8 mouse cellular contexts compared by ENCODE assay signal in genomic region chr9:62828662-62829086, GRCm38 (mm10). TPM values are rescaled to one million over a fixed set of nuclear protein-coding genes. Genes with fewer than 3 reads are reported as not detected.
DNase-seq lines count a peak whose midpoint lies in the region; ATAC-seq and TF ChIP-seq lines count a peak whose summit lies in the region.

No protein-coding gene starts in this region.

- no peaks in the 10 kb centered on the region for H3K9me3 ChIP-seq in heart, embryonic 11.5 days (replicated peaks; ENCODE audit: control insufficient read depth, low read length)
- H3K9me3 ChIP-seq in kidney, embryonic 16.5 days (ENCODE audit: low read length): no peaks in the 10 kb centered on the region

- peak; percentile 94 for TF ChIP-seq CTCF in liver, adult 2 months (IDR thresholded peaks at IDR 0.05; ENCODE audit: low read depth, low read length)

- H3K4me2 ChIP-seq in heart, embryonic 11.5 days: peak overlapping the region; percentile 65
- peak overlapping the region; percentile 58 for H3K4me2 ChIP-seq in kidney, embryonic 16.5 days (replicated peaks; ENCODE audit: low read depth, low read length)
- peak overlapping the region; percentile 81 for H3K4me2 ChIP-seq in myocyte (ENCODE audit: low read depth)

- H3K79me2 ChIP-seq in liver, adult 2 months (ENCODE audit: control insufficient read depth, insufficient read depth, low read length): no peaks in the 10 kb centered on the region
- H3K79me2 ChIP-seq in myocyte (ENCODE audit: control insufficient read depth, insufficient read depth): no peaks in the 10 kb centered on the region

- peak overlapping the region; percentile 29 for H3K4me3 ChIP-seq in heart, embryonic 11.5 days (ENCODE audit: low read depth, low read length)
- peak overlapping the region; percentile 32 for H3K4me3 ChIP-seq in kidney, embryonic 16.5 days (ENCODE audit: low read length)
- no peak overlapping the region for H3K4me3 ChIP-seq in liver, adult 2 months (ENCODE audit: insufficient read depth, low read depth, low read length)
- no peak overlapping the region for H3K4me3 ChIP-seq in myocyte

- H3K36me3 ChIP-seq in heart, embryonic 11.5 days (ENCODE audit: control insufficient read depth, insufficient read depth, low read length): no peaks in the 10 kb centered on the region
- no peaks in the 10 kb centered on the region for H3K36me3 ChIP-seq in kidney, embryonic 16.5 days (ENCODE audit: insufficient read depth, low read length)
- no peaks in the 10 kb centered on the region for H3K36me3 ChIP-seq in liver, adult 2 months (ENCODE audit: control insufficient read depth, insufficient read depth, low read length)
- no peaks in the 10 kb centered on the region for H3K36me3 ChIP-seq in myocyte (ENCODE audit: control insufficient read depth, insufficient read depth)
- H3K36me3 ChIP-seq in splenic B cell, adult 2 months (ENCODE audit: control insufficient read depth, insufficient read depth, low read length, poor library complexity, severe bottlenecking): no peaks in the 10 kb centered on the region

- peaks cover 11% of the 10 kb centered on the region for H3K4me1 ChIP-seq in heart, embryonic 11.5 days (ENCODE audit: control insufficient read depth, insufficient read depth, low read length)
- H3K4me1 ChIP-seq in kidney, embryonic 16.5 days (ENCODE audit: insufficient read depth, low read length): peaks cover 13% of the 10 kb centered on the region
- H3K4me1 ChIP-seq in liver, adult 2 months (ENCODE audit: control insufficient read depth, insufficient read depth, low read length): 0 out of 2 replicates have a peak, but pooled peaks cover 1% of the 10 kb centered on the region

- no peak for TF ChIP-seq POLR2A in liver, adult 2 months (IDR thresholded peaks at IDR 0.05; ENCODE audit: extremely low read depth, insufficient read depth, low read length)
- peak; percentile 52 for TF ChIP-seq POLR2A in myocyte (IDR thresholded peaks at IDR 0.05; ENCODE audit: insufficient read length, low read depth)

- under 1% methylated on average over 23 of the region's 23 CpGs for WGBS in heart, embryonic 11.5 days (ENCODE audit: insufficient replicate concordance)
- WGBS in kidney, embryonic 16.5 days: under 1% methylated on average over 23 of the region's 23 CpGs
- under 1% methylated on average over 23 of the region's 23 CpGs for WGBS in liver, adult 2 months

- no peak overlapping the region; the same call in 1 of the 2 replicates for H3K9ac ChIP-seq in heart, embryonic 11.5 days (ENCODE audit: low read depth, low read length)
- H3K9ac ChIP-seq in kidney, embryonic 16.5 days (replicated peaks; ENCODE audit: low read length): no peak overlapping the region
- H3K9ac ChIP-seq in liver, adult 2 months (ENCODE audit: low read depth, low read length): no peak overlapping the region

- no peak overlapping the region for H3K27ac ChIP-seq in heart, embryonic 11.5 days (ENCODE audit: low read depth, low read length)
- H3K27ac ChIP-seq in kidney, embryonic 16.5 days (ENCODE audit: low read length): peak overlapping the region; percentile 51; the same call in 1 of the 2 replicates
- no peak overlapping the region for H3K27ac ChIP-seq in liver, adult 2 months (replicated peaks; ENCODE audit: insufficient read depth, low read depth, low read length)

- ATAC-seq in erythroblast, adult 5-6 weeks (replicated peaks; ENCODE audit: low FRiP score, poor library complexity, severe bottlenecking): peak; percentile 99
- ATAC-seq in heart, embryonic 11.5 days (replicated peaks; ENCODE audit: insufficient number of reproducible peaks, low FRiP score, low TSS enrichment): peak; percentile 90
- peak; percentile 98 for ATAC-seq in kidney, embryonic 16.5 days (ENCODE audit: low FRiP score, low TSS enrichment)

- peak; percentile 92 for DNase-seq in B cell, adult 2 months
- DNase-seq in brain, adult 2 months (ENCODE audit: low read depth, low spot score): peak; percentile 99
- peak; percentile 93 for DNase-seq in liver, adult 2 months (ENCODE audit: extremely low read depth, low read depth, low spot score)
- DNase-seq in splenic B cell, adult 2 months (ENCODE audit: low read depth, low spot score): peak; percentile 95

- no peaks in the 10 kb centered on the region for H3K27me3 ChIP-seq in heart, embryonic 11.5 days (ENCODE audit: control insufficient read depth, insufficient read depth, low read length)
- no peaks in the 10 kb centered on the region for H3K27me3 ChIP-seq in kidney, embryonic 16.5 days (ENCODE audit: insufficient read depth, low read length)
- no peaks in the 10 kb centered on the region for H3K27me3 ChIP-seq in liver, adult 2 months (ENCODE audit: control insufficient read depth, insufficient read depth, low read length)
- no peaks in the 10 kb centered on the region for H3K27me3 ChIP-seq in myocyte (ENCODE audit: control insufficient read depth, insufficient read depth, insufficient read length)
- H3K27me3 ChIP-seq in splenic B cell, adult 2 months (ENCODE audit: control insufficient read depth, insufficient read depth, low read length, poor library complexity, severe bottlenecking): no peaks in the 10 kb centered on the region

- no peak overlapping the region for H3ac ChIP-seq in myocyte (ENCODE audit: control insufficient read depth, insufficient read length)

TF ChIP-seq in myocyte, 11 proteins besides CTCF, POLR2A, EP300 and RAD21:
- TF ChIP-seq REST (IDR thresholded peaks at IDR 0.05; ENCODE audit: insufficient read depth, insufficient read length) (no peak), TCF3 (IDR thresholded peaks at IDR 0.05; ENCODE audit: insufficient read length, low read depth) (peak; percentile 7), SRF (IDR thresholded peaks at IDR 0.05; ENCODE audit: control insufficient read depth, insufficient read length, low read depth) (peak; percentile 58), MYOG (IDR thresholded peaks at IDR 0.05; ENCODE audit: control insufficient read depth in 1 of 3, insufficient read depth in 1 of 3, insufficient read length in 2 of 3, low read depth in 2 of 3) (peak in 2 of 3 experiments; percentile 17 to 68), E2F4 (IDR thresholded peaks at IDR 0.05; ENCODE audit: insufficient read depth) (no peak), USF1 (IDR thresholded peaks at IDR 0.05; ENCODE audit: low read depth) (no peak), MYOD1 (IDR thresholded peaks at IDR 0.05; ENCODE audit: control insufficient read depth in 1 of 3, insufficient read length in 2 of 3, low read depth in 2 of 3) (peak in 2 of 3 experiments; percentile 8 to 46), POLR2AphosphoS2 (IDR thresholded peaks at IDR 0.05; ENCODE audit: insufficient read length, low read depth) (peak; percentile 9), MAX (IDR thresholded peaks at IDR 0.05; ENCODE audit: low read depth) (peak; percentile 30)

RNA-seq across cellular contexts. Expression of gene Cln6, which starts 9.9 kb away (rescaled TPM):
- total RNA-seq in erythroblast, adult 5-6 weeks (2015; ENCODE audit: low replicate concordance): 6.3 and 11.5 TPM in 2 replicates
- 3.9 and 11.3 TPM in 2 replicates for total RNA-seq in erythroblast, adult 5-6 weeks (2017; ENCODE audit: low replicate concordance)
- polyA plus RNA-seq in heart, embryonic 11.5 days (2014; fragmentation: Nextera tagmentation; extraction: Ambion mirVana): 17.9 and 21.0 TPM in 2 replicates
- polyA plus RNA-seq in kidney, embryonic 16.5 days (2015; fragmentation: Nextera tagmentation; extraction: Ambion mirVana): 26.4 and 31.3 TPM in 2 replicates
- total RNA-seq in liver, adult 2 months (2014; rRNA removed): 1.2 and 2.3 TPM in 2 replicates
- 4.6 and 9.1 TPM in 2 replicates for polyA plus RNA-seq in liver, adult 2 months (2012; rRNA removed)
- polyA plus RNA-seq in myocyte (2012; fragmentation: generic; extraction: Trizol): 25.9 TPM

RNA-seq across cellular contexts. Expression of gene Fem1b, which starts 16.9 kb away (rescaled TPM):
- total RNA-seq in erythroblast, adult 5-6 weeks (2015; ENCODE audit: low replicate concordance): 6.5 and 7.5 TPM in 2 replicates
- total RNA-seq in erythroblast, adult 5-6 weeks (2017; ENCODE audit: low replicate concordance): 10.0 and 14.7 TPM in 2 replicates
- polyA plus RNA-seq in heart, embryonic 11.5 days (2014; fragmentation: Nextera tagmentation; extraction: Ambion mirVana): 22.1 and 25.0 TPM in 2 replicates
- 23.1 and 23.5 TPM in 2 replicates for polyA plus RNA-seq in kidney, embryonic 16.5 days (2015; fragmentation: Nextera tagmentation; extraction: Ambion mirVana)
- 12.4 and 12.7 TPM in 2 replicates for total RNA-seq in liver, adult 2 months (2014; rRNA removed)
- 3.2 and 3.3 TPM in 2 replicates for polyA plus RNA-seq in liver, adult 2 months (2012; rRNA removed)
- 16.5 TPM for polyA plus RNA-seq in myocyte (2012; fragmentation: generic; extraction: Trizol)

RNA-seq across cellular contexts. Expression of gene Calml4, which starts 29.2 kb away (rescaled TPM):
- not detected in 2 replicates for total RNA-seq in erythroblast, adult 5-6 weeks (2015; ENCODE audit: low replicate concordance)
- not detected in 2 replicates for total RNA-seq in erythroblast, adult 5-6 weeks (2017; ENCODE audit: low replicate concordance)
- polyA plus RNA-seq in heart, embryonic 11.5 days (2014; fragmentation: Nextera tagmentation; extraction: Ambion mirVana): 0.24 and 0.79 TPM in 2 replicates
- 140 and 154 TPM in 2 replicates for polyA plus RNA-seq in kidney, embryonic 16.5 days (2015; fragmentation: Nextera tagmentation; extraction: Ambion mirVana)
- total RNA-seq in liver, adult 2 months (2014; rRNA removed): 0.54 and 3.4 TPM in 2 replicates
- 0.46 and 1.8 TPM in 2 replicates for polyA plus RNA-seq in liver, adult 2 months (2012; rRNA removed)
- polyA plus RNA-seq in myocyte (2012; fragmentation: generic; extraction: Trizol): 14.0 TPM

Comparison
In these comparisons a context has a peak if more than half of its experiments do, and no peak if none do; other contexts are left out.
1. H3K4me3 ChIP-seq: peak in heart, embryonic 11.5 days (single experiment) and kidney, embryonic 16.5 days (single experiment); none in liver, adult 2 months (single experiment) and myocyte (single experiment).
2. Peak in every context shown above with its lines, with median percentiles within 50 percentile points of each other: DNase-seq, ATAC-seq and H3K4me2 ChIP-seq.